Mouse (Mus musculus) kidney, embryonic 14.5 days (tissue): ENCODE data around the gene Zbtb37. TPM values are rescaled to one million over a fixed set of nuclear protein-coding genes. Genes with fewer than 3 reads are reported as not detected.
A peak's percentile ranks its signal among the peaks of the same experiment; 100 is the strongest.
"Not testable (repeated sequence)": the region's sequence is repeated elsewhere in the genome, so short reads cannot be mapped to it uniquely, and the experiment has no call there.

Experiments used
- ATAC-seq: fragments of 200-750 bp; cut with Nextera tagmentation; 2 replicates; pipeline ENCODE4 v1.8.0; 2017; ENCODE audit warnings: moderate number of reproducible peaks, mild to moderate bottlenecking, moderate TSS enrichment, moderate library complexity; ENCODE audit not compliant: low FRiP score, low TSS enrichment
- H3K27ac ChIP-seq: fragments of 300-500 bp; sonication (generic); 2 replicates; pipeline ENCODE4 v1.5.1; 2014; ENCODE audit warnings: low read depth, mild to moderate bottlenecking, low read length, moderate library complexity, mixed read lengths
- H3K27me3 ChIP-seq: fragments of 300-500 bp; sonication (generic); 2 replicates; pipeline ENCODE4 v1.6.1; 2014; ENCODE audit warnings: mild to moderate bottlenecking, low read length; ENCODE audit not compliant: control insufficient read depth, insufficient read depth
- H3K36me3 ChIP-seq: fragments of 300-500 bp; sonication (generic); 2 replicates; pipeline ENCODE4 v1.6.1; 2014; ENCODE audit warnings: low read length, mixed read lengths; ENCODE audit not compliant: control insufficient read depth, insufficient read depth
- H3K4me1 ChIP-seq: fragments of 300-500 bp; sonication (generic); 2 replicates; pipeline ENCODE4 v1.6.1; 2014; ENCODE audit warnings: low read length, mixed read lengths; ENCODE audit not compliant: control insufficient read depth, insufficient read depth
- H3K4me2 ChIP-seq: fragments of 300-500 bp; sonication (generic); replicated peaks from 2 replicates; pipeline ENCODE4 v1.6.1; 2014; ENCODE audit warnings: low read depth, mild to moderate bottlenecking, low read length
- H3K4me3 ChIP-seq: fragments of 300-500 bp; sonication (generic); 2 replicates; pipeline ENCODE4 v1.5.1; 2014; ENCODE audit warnings: mild to moderate bottlenecking, low read length
- H3K9ac ChIP-seq: fragments of 300-500 bp; sonication (generic); 2 replicates; pipeline ENCODE4 v1.6.1; 2014; ENCODE audit warnings: low read depth, mild to moderate bottlenecking, low read length, moderate library complexity
- H3K9me3 ChIP-seq: fragments of 300-500 bp; sonication (generic); 2 replicates; pipeline ENCODE4 v1.6.1; 2016; ENCODE audit warnings: low read length; ENCODE audit not compliant: control insufficient read depth
- WGBS: fragments of 180-500 bp; shearing (Covaris S2); extraction: QIAGEN DNeasy Blood & Tissue Kit; methylation state at CpG from one replicate; pipeline ENCODE4 v1.1.7; 2014; 5-methylcytosine and 5-hydroxymethylcytosine counted together
- polyA plus RNA-seq: library from polyadenylated mRNA; unstranded; fragments of >200 nt; fragmentation: Nextera tagmentation; extraction: Ambion mirVana; gene quantifications from 2 replicates; pipeline ENCODE4 v1.2.1, GENCODE M21; 2014

Gene Zbtb37
- polyA plus RNA-seq, 1 experiment from 2014 or later = 11.0 TPM

DNA sequence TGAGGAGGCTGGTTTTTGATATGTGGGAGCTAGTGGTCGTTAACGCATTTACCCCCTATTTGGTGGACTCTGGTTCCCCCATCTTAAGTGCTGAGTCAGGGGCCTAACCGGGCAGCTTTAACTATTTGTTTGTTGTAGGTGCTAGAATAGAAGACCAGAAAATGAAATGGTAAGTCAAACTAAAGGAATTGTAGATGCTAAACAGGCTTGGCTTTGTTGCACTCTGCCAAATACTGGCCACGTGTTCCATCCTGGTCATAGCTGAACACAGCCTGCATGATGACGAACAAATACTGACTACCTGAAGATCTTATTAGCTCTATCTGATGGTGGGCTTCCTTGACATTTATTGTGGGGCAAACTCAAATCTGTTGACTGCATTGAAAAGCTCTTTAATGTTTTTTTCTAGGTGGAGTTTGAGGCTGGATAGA, 1.8 kb upstream of the Zbtb37 start:
- Histone ChIP-seq H3K27ac (peak overlapping the region; percentile 91), H3K9ac (peak overlapping the region; percentile 97), H3K9me3 (no peaks in the 10 kb centered on the region), H3K4me1 (peaks cover 2% of the 10 kb centered on the region; the same call in 1 of the 2 replicates), H3K4me3 (peak overlapping the region; percentile 92), H3K36me3 (peaks cover 57% of the 10 kb centered on the region), H3K4me2 (peak overlapping the region; percentile 82), H3K27me3 (no peaks in the 10 kb centered on the region)
- ATAC-seq = no peak
- WGBS = 0% methylated on average over 5 of the region's 5 CpGs

DNA sequence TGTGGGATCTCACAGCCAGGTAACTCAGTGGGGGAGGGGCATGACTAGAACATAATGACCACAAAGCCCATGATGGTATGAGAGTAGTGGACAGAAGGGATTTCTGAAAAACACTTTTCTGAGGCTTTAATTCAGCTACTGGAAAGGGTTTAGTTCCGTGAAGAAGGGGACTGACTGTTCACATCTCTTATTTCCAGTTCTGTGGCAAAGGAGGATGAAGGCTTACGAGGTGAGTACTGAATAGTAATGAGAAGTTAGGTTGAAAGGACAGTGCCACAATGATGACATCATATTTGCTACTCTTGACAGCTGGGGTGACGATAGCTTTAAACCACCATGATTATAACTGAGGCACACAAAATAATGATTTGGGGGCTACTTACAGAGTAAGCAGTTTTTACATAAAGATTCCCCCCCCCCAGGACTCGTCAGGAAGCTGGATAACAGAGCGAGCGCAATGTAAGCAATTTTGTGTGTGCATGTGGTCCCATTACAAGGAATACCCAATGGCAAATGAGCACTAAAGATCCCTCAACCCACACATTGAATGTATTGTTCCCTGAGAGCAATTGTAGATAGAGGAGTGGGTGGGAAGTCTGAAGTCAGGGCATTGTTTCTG, 1.2 kb upstream of the Zbtb37 start:
- H3K27me3 ChIP-seq = no peaks in the 10 kb centered on the region
- H3K4me1 ChIP-seq = peaks cover 2% of the 10 kb centered on the region; the same call in 1 of the 2 replicates
- H3K4me3 ChIP-seq = peak overlapping the region; percentile 92
- H3K9me3 ChIP-seq = no peaks in the 10 kb centered on the region
- peak overlapping the region; percentile 82 for H3K4me2 ChIP-seq
- 0% methylated on average over 6 of the region's 6 CpGs for WGBS
- peaks cover 59% of the 10 kb centered on the region for H3K36me3 ChIP-seq
- H3K27ac ChIP-seq = peak overlapping the region; percentile 91
- peak overlapping the region; percentile 97 for H3K9ac ChIP-seq
- no peak for ATAC-seq

DNA sequence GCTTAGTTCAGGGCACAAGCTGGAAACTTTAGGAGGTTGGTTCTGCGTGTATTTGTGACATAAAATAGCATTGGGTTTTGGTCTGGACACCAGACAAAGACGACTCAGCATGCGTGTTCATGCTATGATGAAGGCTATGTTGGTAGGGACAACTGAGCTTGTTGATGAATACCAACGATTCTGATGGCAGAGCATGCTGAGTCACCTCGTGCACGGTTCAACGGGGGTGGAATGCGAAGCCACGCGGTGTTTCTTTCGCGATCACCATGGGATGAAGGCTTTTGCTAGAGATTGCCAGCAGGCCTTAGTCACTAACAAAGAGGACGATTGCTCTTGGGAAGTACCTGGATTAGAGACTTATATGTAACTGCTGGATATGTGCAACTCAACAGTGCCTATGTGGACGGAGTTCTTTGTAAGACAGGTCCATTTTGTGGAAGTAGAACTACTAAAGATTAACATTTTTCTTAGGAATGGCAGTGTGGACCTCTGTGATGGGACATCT, 684 bp upstream of the Zbtb37 start:
- peak overlapping the region; percentile 97 for H3K9ac ChIP-seq
- H3K27me3 ChIP-seq = no peaks in the 10 kb centered on the region
- peak; percentile 5; the same call in 1 of the 2 replicates for ATAC-seq
- peaks cover 59% of the 10 kb centered on the region for H3K36me3 ChIP-seq
- H3K27ac ChIP-seq = peak overlapping the region; percentile 91
- H3K4me1 ChIP-seq = peaks cover 2% of the 10 kb centered on the region; the same call in 1 of the 2 replicates
- under 1% methylated on average over 14 of the region's 14 CpGs for whole genome bisulfite sequencing
- peak overlapping the region; percentile 92 for H3K4me3 ChIP-seq
- H3K4me2 ChIP-seq = peak overlapping the region; percentile 82
- no peaks in the 10 kb centered on the region for H3K9me3 ChIP-seq

DNA sequence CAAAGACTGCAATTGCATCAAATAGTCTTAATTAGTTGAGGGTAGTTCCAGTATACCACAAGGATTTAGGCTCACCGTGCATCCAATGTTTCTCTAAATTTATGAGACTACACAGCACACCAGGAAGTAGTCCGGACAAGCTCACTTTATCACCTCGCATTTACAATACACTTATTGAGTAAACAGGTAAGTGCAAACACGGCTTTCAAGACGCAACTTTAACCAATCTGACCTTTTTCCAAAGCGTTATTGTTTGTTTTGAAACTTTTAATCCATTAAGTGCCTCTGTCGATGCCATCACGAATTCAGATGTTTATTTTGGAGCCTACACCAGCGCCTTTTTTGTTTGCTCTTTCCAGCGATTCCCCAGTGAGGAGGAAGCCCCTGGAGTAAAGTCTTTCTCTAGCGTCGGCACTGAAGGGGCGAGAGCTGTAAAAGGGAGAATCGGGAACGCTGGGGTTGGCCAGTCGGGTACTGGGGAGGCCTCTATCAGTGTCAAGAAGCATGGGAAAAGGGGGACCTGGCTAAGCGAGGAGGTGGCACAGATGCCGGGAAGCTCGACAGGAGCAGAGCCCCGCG, 704 bp downstream of the Zbtb37 start:
- WGBS = under 1% methylated on average over 21 of the region's 21 CpGs
- H3K9me3 ChIP-seq = no peaks in the 10 kb centered on the region
- H3K4me1 ChIP-seq = peaks cover 2% of the 10 kb centered on the region; the same call in 1 of the 2 replicates
- peaks cover 61% of the 10 kb centered on the region for H3K36me3 ChIP-seq
- no peak for ATAC-seq
- H3K27ac ChIP-seq = peak overlapping the region; percentile 85
- peak overlapping the region; percentile 97 for H3K9ac ChIP-seq
- H3K4me3 ChIP-seq = peak overlapping the region; percentile 92
- peak overlapping the region; percentile 58 for H3K4me2 ChIP-seq
- H3K27me3 ChIP-seq = no peaks in the 10 kb centered on the region

DNA sequence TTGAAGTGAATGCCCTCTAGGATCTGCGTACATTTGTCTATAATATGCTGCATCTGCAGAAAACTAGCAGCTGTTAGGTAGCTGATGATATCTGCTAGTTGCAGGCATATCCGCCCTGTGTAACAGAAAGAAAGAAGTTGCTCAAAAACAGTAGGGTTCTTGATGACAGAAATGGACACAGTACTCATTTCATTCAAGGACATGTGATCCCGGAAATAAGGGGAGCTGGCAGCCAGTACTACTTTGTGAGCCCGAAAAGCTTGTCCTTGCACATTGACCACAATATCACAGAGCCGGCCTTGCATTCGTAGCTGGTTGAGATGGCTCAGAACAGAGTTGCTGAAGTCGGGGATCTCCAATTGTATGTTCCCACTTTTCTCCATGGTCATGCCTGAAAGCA, 2.3 kb downstream of the Zbtb37 start:
- Histone ChIP-seq H3K4me3 (no peak overlapping the region), H3K36me3 (peaks cover 46% of the 10 kb centered on the region), H3K4me1 (no peaks in the 10 kb centered on the region; the same call in 1 of the 2 replicates), H3K27ac (no peak overlapping the region), H3K9me3 (no peaks in the 10 kb centered on the region), H3K9ac (no peak overlapping the region), H3K4me2 (no peak overlapping the region), H3K27me3 (no peaks in the 10 kb centered on the region)
- no peak for ATAC-seq
- 92% methylated on average over 7 of the region's 7 CpGs for WGBS

DNA sequence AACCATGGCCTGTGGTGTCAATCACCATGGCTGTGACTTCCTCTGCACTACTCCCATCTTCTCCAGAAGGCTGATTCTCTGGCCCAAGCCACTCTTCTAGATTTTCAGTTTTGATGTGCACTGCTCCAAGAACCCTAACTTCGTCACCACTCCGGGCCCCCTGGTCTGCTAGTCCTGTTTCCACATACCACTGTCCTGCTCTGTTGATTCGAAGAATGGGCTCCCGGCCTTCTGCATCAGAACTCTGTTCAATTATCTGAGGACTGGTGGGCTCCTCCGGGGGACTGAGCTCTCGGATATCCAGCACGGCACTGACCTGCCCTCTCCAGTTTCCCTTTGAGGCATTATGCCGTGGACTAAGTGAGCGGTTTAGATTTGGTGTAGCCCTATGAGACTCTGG, 2.8 kb downstream of the Zbtb37 start:
- no peak overlapping the region for H3K4me3 ChIP-seq
- ATAC-seq = no peak
- H3K4me1 ChIP-seq = no peaks in the 10 kb centered on the region
- H3K9ac ChIP-seq = no peak overlapping the region
- H3K27me3 ChIP-seq = no peaks in the 10 kb centered on the region
- peaks cover 42% of the 10 kb centered on the region for H3K36me3 ChIP-seq
- 84% methylated on average over 9 of the region's 9 CpGs for WGBS
- no peak overlapping the region for H3K4me2 ChIP-seq
- no peaks in the 10 kb centered on the region for H3K9me3 ChIP-seq
- H3K27ac ChIP-seq = no peak overlapping the region

DNA sequence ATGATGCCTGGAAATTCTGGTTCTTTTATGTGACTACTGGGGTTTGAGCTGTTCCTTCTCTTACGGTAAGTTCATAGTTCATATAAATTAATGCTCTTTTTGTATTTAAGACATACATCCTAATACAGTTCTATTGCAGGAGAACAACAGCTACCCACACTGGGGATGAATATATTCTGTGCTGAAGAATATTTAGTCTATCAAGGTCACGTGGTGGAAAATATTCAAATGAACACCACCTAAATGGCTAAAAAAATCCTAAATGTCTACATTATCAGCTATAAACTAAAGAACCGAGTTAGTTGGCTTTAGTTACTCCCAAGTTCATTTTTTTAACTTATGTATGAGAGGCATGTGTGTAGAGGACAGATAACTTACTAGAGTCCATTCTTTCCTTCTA, 4.6 kb downstream of the Zbtb37 start:
- ATAC-seq = no peak
- Histone ChIP-seq H3K36me3 (peaks cover 28% of the 10 kb centered on the region), H3K4me1 (no peaks in the 10 kb centered on the region), H3K4me3 (no peak overlapping the region), H3K9ac (no peak overlapping the region), H3K27me3 (no peaks in the 10 kb centered on the region), H3K27ac (no peak overlapping the region), H3K4me2 (no peak overlapping the region), H3K9me3 (no peaks in the 10 kb centered on the region)
- 95% methylated on average over 3 of the region's 3 CpGs for WGBS

DNA sequence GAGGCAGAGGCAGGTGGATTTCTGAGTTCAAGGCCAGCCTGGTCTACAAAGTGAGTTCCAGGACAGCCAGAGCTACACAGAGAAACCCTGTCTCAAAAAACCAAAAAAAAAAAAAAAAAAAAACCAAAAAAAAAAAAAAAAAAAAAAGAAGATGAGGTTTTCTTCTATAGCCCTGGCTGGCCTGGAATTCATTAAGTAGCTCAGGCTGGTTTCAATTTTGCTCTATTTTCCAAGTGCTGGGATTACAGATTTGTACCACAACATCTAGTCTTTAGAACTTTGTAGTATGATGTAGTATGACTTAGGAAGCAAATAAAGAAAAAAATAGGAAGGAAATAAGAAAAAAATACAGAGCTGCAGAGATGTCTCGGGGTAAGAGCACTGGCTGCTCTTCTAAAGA, 6.2 kb downstream of the Zbtb37 start:
- not testable (repeated sequence) for H3K9ac ChIP-seq
- WGBS = 90% methylated on average over 1 of the region's 1 CpGs

DNA sequence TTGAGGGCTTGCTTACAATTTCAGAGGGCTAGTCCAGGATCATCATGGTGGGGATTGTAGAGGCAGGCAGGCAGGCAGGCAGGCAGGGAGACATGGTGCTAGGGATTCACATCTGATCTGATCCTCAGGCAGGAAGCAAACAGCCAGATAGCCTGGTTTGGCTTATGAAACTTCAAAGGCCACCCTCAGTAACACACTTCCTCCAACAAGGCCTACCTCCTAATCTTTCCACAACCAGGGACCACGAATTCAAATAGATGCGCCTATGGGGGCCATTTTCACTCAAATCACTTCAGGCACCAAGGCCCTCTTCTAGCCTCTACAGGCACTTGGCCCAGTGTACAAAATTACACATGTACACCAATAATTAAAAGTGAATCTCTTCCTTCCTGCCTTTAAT, 7.5 kb downstream of the Zbtb37 start:
- 76% methylated on average over 2 of the region's 2 CpGs for WGBS
- Histone ChIP-seq H3K36me3 (peaks cover 27% of the 10 kb centered on the region), H3K27ac (no peak overlapping the region), H3K4me1 (no peaks in the 10 kb centered on the region), H3K27me3 (no peaks in the 10 kb centered on the region), H3K9ac (no peak overlapping the region), H3K4me2 (no peak overlapping the region), H3K4me3 (no peak overlapping the region), H3K9me3 (no peaks in the 10 kb centered on the region)
- ATAC-seq = no peak

More for the DNA sequence above, 6.2 kb downstream of the Zbtb37 start:
- peaks cover 28% of the 10 kb centered on the region for H3K36me3 ChIP-seq
- not testable (repeated sequence) for H3K27me3 ChIP-seq, H3K27ac ChIP-seq, H3K4me3 ChIP-seq, H3K9me3 ChIP-seq, H3K4me2 ChIP-seq, H3K4me1 ChIP-seq, ATAC-seq
